In genomic region chr8:20596842-20597708, GRCm38 (mm10) we compare ENCODE assay signal across 8 mouse cellular contexts. TPM values are rescaled to one million over a fixed set of nuclear protein-coding genes. Genes with fewer than 3 reads are reported as not detected.
DNase-seq lines count a peak whose midpoint lies in the region; ATAC-seq lines count a peak whose summit lies in the region.
"Not testable (repeated sequence)": the region's sequence is repeated elsewhere in the genome, so short reads cannot be mapped to it uniquely, and the experiment has no call there.

No protein-coding gene starts in this region.

- not testable (repeated sequence) for H3K4me1 ChIP-seq in liver, embryonic 13.5 days (replicated peaks); stomach, embryonic 16.5 days (ENCODE audit: control insufficient read depth, insufficient read depth, low read length)

- H3K9me3 ChIP-seq in liver, embryonic 13.5 days (replicated peaks); stomach, embryonic 16.5 days (replicated peaks; ENCODE audit: control insufficient read depth, low read length): not testable (repeated sequence)

- H3K27me3 ChIP-seq in liver, embryonic 13.5 days; stomach, embryonic 16.5 days (ENCODE audit: control insufficient read depth, insufficient read depth, low read length): not testable (repeated sequence)

- H3K4me3 ChIP-seq in liver, embryonic 13.5 days (replicated peaks); stomach, embryonic 16.5 days (replicated peaks; ENCODE audit: low read length): not testable (repeated sequence)

- H3K27ac ChIP-seq in liver, embryonic 13.5 days; stomach, embryonic 16.5 days (ENCODE audit: low read length): not testable (repeated sequence)

- H3K9ac ChIP-seq in liver, embryonic 13.5 days; stomach, embryonic 16.5 days (ENCODE audit: low read length): not testable (repeated sequence)

- WGBS in liver, embryonic 13.5 days (ENCODE audit: insufficient replicate concordance): 62% methylated on average over 10 of the region's 13 CpGs
- 75% methylated on average over 9 of the region's 13 CpGs for WGBS in stomach, embryonic 16.5 days

- peak; percentile 53; the same call in 1 of the 2 replicates for ATAC-seq in liver, embryonic 13.5 days (ENCODE audit: low read depth)
- ATAC-seq in stomach, embryonic 16.5 days (ENCODE audit: insufficient read depth, low FRiP score): peak; percentile 82

- not testable (repeated sequence) for H3K36me3 ChIP-seq in liver, embryonic 13.5 days; stomach, embryonic 16.5 days (ENCODE audit: control insufficient read depth, insufficient read depth, low read length)

- DNase-seq in MN1 (ENCODE audit: low spot score): peak; percentile 22
- DNase-seq in cerebellum, postnatal 36 days: peak; percentile 46
- DNase-seq in gastrocnemius, adult 18-20 months (ENCODE audit: low spot score): peak; percentile 68
- DNase-seq in heart, postnatal 4 days: peak; percentile 65
- peak; percentile 65 to 72 for DNase-seq in kidney, postnatal 4 days
- not testable (repeated sequence) for DNase-seq in liver, embryonic 13.5 days
- peak; percentile 34 to 49 for DNase-seq in natural killer cell, adult 2 months (ENCODE audit: low spot score in 2 of 2)

- not testable (repeated sequence) for H3K4me2 ChIP-seq in liver, embryonic 13.5 days; stomach, embryonic 16.5 days (ENCODE audit: low read depth, low read length)

RNA-seq across cellular contexts. Expression of gene Gm21119, which starts 17.6 kb away (rescaled TPM):
- under 1 TPM; 0.11 to 0.69 TPM for total RNA-seq in gastrocnemius, adult 18-20 months (2021)
- total RNA-seq in heart, postnatal 4 days (2021): 1 to 10 TPM; 1.3 to 1.5 TPM
- polyA plus RNA-seq in liver, embryonic 13.5 days (2015; fragmentation: Nextera tagmentation; extraction: Ambion mirVana): not detected in 2 replicates
- polyA plus RNA-seq in stomach, embryonic 16.5 days (2015; fragmentation: Nextera tagmentation; extraction: Ambion mirVana): not detected in 2 replicates
